Mouse (Mus musculus) embryonic fibroblast, embryonic 13.5 days (primary cell): ENCODE measurements around the gene Tenm2.

Source experiments
- CTCF ChIP-seq: IDR thresholded peaks from 2 replicates; pipeline ENCODE4 v1.5.1; 2011; ENCODE audit warnings: mild to moderate bottlenecking, control low read depth, low read length, moderate library complexity, borderline replicate concordance; ENCODE audit not compliant: insufficient read depth
- POLR2A ChIP-seq: IDR thresholded peaks from 2 replicates; pipeline ENCODE4 v1.6.1; 2011; ENCODE audit warnings: low read depth, mild to moderate bottlenecking, control low read depth, low read length, moderate library complexity

DNA sequence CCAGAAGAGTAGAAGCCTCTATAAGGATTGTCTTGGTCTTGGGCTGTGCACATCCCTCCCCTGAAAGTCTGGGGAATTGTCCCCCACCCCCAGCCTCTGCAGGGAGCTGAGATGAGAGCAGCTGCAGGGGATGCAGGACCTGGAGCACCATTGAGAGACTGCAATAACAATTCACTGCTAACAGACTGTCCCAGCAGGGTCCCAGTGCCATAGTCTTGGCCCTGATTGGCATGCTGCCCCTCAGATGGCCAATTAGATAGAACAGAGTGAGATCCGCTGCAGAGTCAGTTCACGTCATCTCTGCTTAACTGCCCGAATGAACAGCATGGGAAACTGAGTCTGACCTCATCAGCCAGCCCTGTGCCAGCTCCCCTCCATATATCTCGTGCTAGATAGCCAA lies 1097.9 kb downstream of the Tenm2 start:
- TF ChIP-seq CTCF (no peak), POLR2A (no peak)
